Mouse (Mus musculus) CH12.LX (cell line): ENCODE results near the gene Olfr62. TPM values are rescaled to one million over a fixed set of nuclear protein-coding genes. Genes with fewer than 3 reads are reported as not detected.

Experiments used
- DNase-seq: peaks from one replicate; pipeline ENCODE4 v3.0.0-alpha.2; 2013; ENCODE audit errors: extremely low read depth
- H3K27ac ChIP-seq: 2 replicates; pipeline ENCODE4 v1.5.1; 2012; ENCODE audit warnings: low read depth, mild to moderate bottlenecking, control low read depth, moderate library complexity; ENCODE audit not compliant: insufficient read depth
- H3K27me3 ChIP-seq: replicated peaks from 2 replicates; pipeline ENCODE3; 2012; ENCODE audit warnings: inconsistent platforms
- H3K36me3 ChIP-seq, 2 experiments: replicated peaks in 1 of 2; 2 replicates each; pipeline versions ENCODE3 to v1.6.1; 2012; ENCODE audit warnings: inconsistent platforms in 1 of 2, low read length in 1 of 2, mild to moderate bottlenecking in 1 of 2, mixed read lengths in 1 of 2, moderate library complexity in 1 of 2; ENCODE audit not compliant: control insufficient read depth in 1 of 2, insufficient read depth in 1 of 2
- H3K4me1 ChIP-seq, 2 experiments: 2 replicates each; pipeline ENCODE4 v1.6.1; 2012; ENCODE audit warnings: inconsistent platforms in 1 of 2, moderate library complexity in 1 of 2; ENCODE audit not compliant: insufficient read depth in 2 of 2, control insufficient read depth in 1 of 2
- H3K4me2 ChIP-seq: 2 replicates; pipeline ENCODE4 v1.6.1; 2012; ENCODE audit warnings: low read depth, mild to moderate bottlenecking, control low read depth; ENCODE audit not compliant: poor library complexity, insufficient read depth, severe bottlenecking
- H3K4me3 ChIP-seq, 3 experiments: fragments of 150-350 bp in 1 of 3; sonication (generic) in 1 of 3; replicated peaks in 1 of 3; 2 replicates each; pipeline versions ENCODE3 to v1.5.1; 2011 to 2012; ENCODE audit warnings: low read depth in 2 of 3, low read length in 2 of 3, mild to moderate bottlenecking in 2 of 3, moderate library complexity in 2 of 3, control low read depth in 1 of 3, improper control_type of control experiment in 1 of 3, inconsistent platforms in 1 of 3, mixed read lengths in 1 of 3; ENCODE audit not compliant: poor library complexity in 1 of 3
- H3K79me2 ChIP-seq: replicated peaks from 2 replicates; pipeline ENCODE4 v1.6.1; 2012; ENCODE audit warnings: mild to moderate bottlenecking, moderate library complexity; ENCODE audit not compliant: control insufficient read depth, poor library complexity, insufficient read depth, severe bottlenecking; ENCODE audit errors: extremely low read depth
- H3K9ac ChIP-seq: 2 replicates; pipeline ENCODE4 v1.6.1; 2012; ENCODE audit warnings: low read depth, mild to moderate bottlenecking, control low read depth, moderate library complexity; ENCODE audit not compliant: insufficient read depth
- H3K9me3 ChIP-seq: replicated peaks from 2 replicates; pipeline ENCODE3; 2012; ENCODE audit warnings: low read length, inconsistent platforms, mixed read lengths
- BHLHE40 ChIP-seq: IDR thresholded peaks from 2 replicates; pipeline ENCODE4 v1.6.1; 2011; ENCODE audit warnings: mild to moderate bottlenecking, low read depth, low read length, improper control_type of control experiment
- CTCF ChIP-seq, 2 experiments: IDR thresholded peaks in 1 of 2; conservative IDR thresholded peaks in 1 of 2; 2 replicates each; pipeline ENCODE4 v1.5.1; 2011 to 2012; ENCODE audit warnings: low read depth in 2 of 2, low read length in 2 of 2, improper control_type of control experiment in 1 of 2, inconsistent platforms in 1 of 2, mild to moderate bottlenecking in 1 of 2, moderate library complexity in 1 of 2
- GABPA ChIP-seq: IDR thresholded peaks from 2 replicates; pipeline ENCODE4 v1.6.1; 2012; ENCODE audit warnings: low read depth, low read length, improper control_type of control experiment, inconsistent platforms; ENCODE audit not compliant: insufficient replicate concordance
- HCFC1 ChIP-seq: IDR thresholded peaks from 2 replicates; pipeline ENCODE4 v1.6.1; 2012; ENCODE audit warnings: low read depth, mild to moderate bottlenecking, inconsistent platforms, low read length, improper control_type of control experiment
- IRF4 ChIP-seq: IDR thresholded peaks from 2 replicates; pipeline ENCODE4 v1.6.1; 2014; ENCODE audit warnings: low read depth, mild to moderate bottlenecking, inconsistent platforms, low read length, improper control_type of control experiment
- JUND ChIP-seq: conservative IDR thresholded peaks from 2 replicates; pipeline ENCODE4 v1.6.1; 2011; ENCODE audit warnings: low read depth, low read length, improper control_type of control experiment
- KAT2A ChIP-seq: IDR thresholded peaks from 2 replicates; pipeline ENCODE4 v1.6.1; 2012; ENCODE audit warnings: low read length, improper control_type of control experiment, inconsistent platforms; ENCODE audit not compliant: insufficient replicate concordance
- MAX ChIP-seq: IDR thresholded peaks from 2 replicates; pipeline ENCODE4 v1.6.1; 2011; ENCODE audit warnings: low read length, improper control_type of control experiment
- MAZ ChIP-seq: IDR thresholded peaks from 2 replicates; pipeline ENCODE4 v1.6.1; 2012; ENCODE audit warnings: low read depth, mild to moderate bottlenecking, inconsistent platforms, low read length, improper control_type of control experiment, moderate library complexity
- MXI1 ChIP-seq: IDR thresholded peaks from 2 replicates; pipeline ENCODE4 v1.6.1; 2011; ENCODE audit warnings: mild to moderate bottlenecking, low read depth, low read length, improper control_type of control experiment
- MYC ChIP-seq: IDR thresholded peaks from 2 replicates; pipeline ENCODE4 v1.6.1; 2011; ENCODE audit warnings: low read depth, mild to moderate bottlenecking, improper control_type of control experiment, low read length
- NELFE ChIP-seq: IDR thresholded peaks from 2 replicates; pipeline ENCODE4 v1.6.1; 2011; ENCODE audit warnings: low read depth, low read length, improper control_type of control experiment
- RAD21 ChIP-seq: IDR thresholded peaks from 2 replicates; pipeline ENCODE4 v1.6.1; 2011; ENCODE audit warnings: low read depth, mild to moderate bottlenecking, low read length, improper control_type of control experiment, moderate library complexity
- RCOR1 ChIP-seq: conservative IDR thresholded peaks from 2 replicates; pipeline ENCODE4 v1.6.1; 2012; ENCODE audit warnings: low read depth, mild to moderate bottlenecking, inconsistent platforms, low read length, improper control_type of control experiment
- TCF12 ChIP-seq: IDR thresholded peaks from 2 replicates; pipeline ENCODE4 v1.6.1; 2014; ENCODE audit warnings: low read depth, mild to moderate bottlenecking, inconsistent platforms, low read length, improper control_type of control experiment
- UBTF ChIP-seq: IDR thresholded peaks from 2 replicates; pipeline ENCODE4 v1.6.1; 2012; ENCODE audit warnings: low read depth, mild to moderate bottlenecking, inconsistent platforms, low read length, improper control_type of control experiment, moderate library complexity
- USF1 ChIP-seq: IDR thresholded peaks from 2 replicates; pipeline ENCODE4 v1.6.1; 2014; ENCODE audit warnings: low read depth, mild to moderate bottlenecking, inconsistent platforms, low read length, improper control_type of control experiment
- ZKSCAN1 ChIP-seq: IDR thresholded peaks from 2 replicates; pipeline ENCODE4 v1.6.1; 2012; ENCODE audit warnings: low read depth, inconsistent platforms, low read length, improper control_type of control experiment, borderline replicate concordance
- ZMIZ1 ChIP-seq: IDR thresholded peaks from 2 replicates; pipeline ENCODE4 v1.6.1; 2012; ENCODE audit warnings: low read depth, mild to moderate bottlenecking, inconsistent platforms, low read length, improper control_type of control experiment
- ZNF384 ChIP-seq: IDR thresholded peaks from 2 replicates; pipeline ENCODE4 v1.6.1; 2012; ENCODE audit warnings: low read depth, low read length, improper control_type of control experiment, inconsistent platforms
- dilution Hi-C: fragments of 300-500 bp; cut with MboI; formaldehyde crosslinking; loops from 2 replicates; pipeline ENCODE4 v1.14.3; 2020; ENCODE audit warnings: low sequenced_read_pairs; ENCODE audit not compliant: extremely low pct_unique_long_range_greater_than_20kb, extremely low pct_ligation_motif_present
- in situ Hi-C: fragments of 300-500 bp; cut with MboI; formaldehyde crosslinking; loops from 3 replicates; pipeline ENCODE4 v1.14.3; 2019; ENCODE audit warnings: low sequenced_read_pairs, low pct_ligation_motif_present, low pct_unique_long_range_greater_than_20kb, mixed read lengths
- polyA plus RNA-seq: library from polyadenylated mRNA; unstranded; fragments of >175 nt; gene quantifications from 2 replicates; pipeline ENCODE4 v1.2.1, GENCODE M21; 2012; ENCODE audit warnings: low read depth; ENCODE audit not compliant: insufficient read length
- total RNA-seq, 2 experiments: library from RNA; depleted of rRNA; stranded (reverse); fragments of 300-350 nt in 1 of 2; fragments of >200 nt in 1 of 2; gene quantifications; 2 replicates each; pipeline ENCODE4 v1.2.3; 2012 to 2014

Gene Olfr62
- total and polyA plus RNA-seq, 3 experiments = not detected

- H3K27me3 ChIP-seq = peaks cover 87% of the 10 kb centered on the region
- dilution Hi-C loops = no loop called here
- DNase-seq = peak; percentile 24
Measured at GRCm38 (mm10) chr4:118612619-118613018, 46.1 kb upstream of the Olfr62 start.

GRCm38 (mm10) chr4:118615412-118615811 lies 43.3 kb upstream of the Olfr62 start:
- H3K4me2 ChIP-seq = no peak overlapping the region
- no peaks in the 10 kb centered on the region for H3K79me2 ChIP-seq
- no peak overlapping the region for H3K4me3 ChIP-seq
- dilution Hi-C loops (no loop called here), in situ Hi-C loops (no loop called here)
- H3K9me3 ChIP-seq = peaks cover 26% of the 10 kb centered on the region
- no peaks in the 10 kb centered on the region for H3K36me3 ChIP-seq
- H3K27me3 ChIP-seq = peaks cover 63% of the 10 kb centered on the region
- H3K9ac ChIP-seq = no peak overlapping the region
- no peak for DNase-seq
- no peak overlapping the region for H3K27ac ChIP-seq
- H3K4me1 ChIP-seq = no peaks in the 10 kb centered on the region
- no peak for TF ChIP-seq KAT2A
- no peak for TF ChIP-seq GABPA
- no peak for TF ChIP-seq MYC
- TF ChIP-seq MAX = no peak
- no peak for TF ChIP-seq RCOR1
- no peak for TF ChIP-seq ZNF384
- no peak for TF ChIP-seq UBTF
- TF ChIP-seq TCF12 = no peak
- no peak for TF ChIP-seq JUND
- no peak for TF ChIP-seq MAZ
- no peak for TF ChIP-seq HCFC1
- no peak for TF ChIP-seq NELFE
- TF ChIP-seq USF1 = no peak
- TF ChIP-seq BHLHE40 = no peak
- TF ChIP-seq ZKSCAN1 = no peak
- no peak for TF ChIP-seq ZMIZ1
- no peak for TF ChIP-seq CTCF (conservative IDR thresholded peaks at IDR 0.05 in 1 of 2, IDR thresholded peaks at IDR 0.05 in 1 of 2; ENCODE audit: low read depth in 2 of 2, low read length in 2 of 2)
- no peak for TF ChIP-seq MXI1
- no peak for TF ChIP-seq IRF4
- no peak for TF ChIP-seq RAD21

More at GRCm38 (mm10) chr4:118612619-118613018, 46.1 kb upstream of the Olfr62 start:
- no peak overlapping the region for H3K4me2 ChIP-seq
- no peaks in the 10 kb centered on the region for H3K4me1 ChIP-seq
- peaks cover 17% of the 10 kb centered on the region for H3K9me3 ChIP-seq
- H3K36me3 ChIP-seq = no peaks in the 10 kb centered on the region
- no peak overlapping the region for H3K4me3 ChIP-seq
- H3K27ac ChIP-seq = no peak overlapping the region
- in situ Hi-C loops = no loop called here
- H3K79me2 ChIP-seq = no peaks in the 10 kb centered on the region
- TF ChIP-seq RAD21 (peak; percentile 22), CTCF (conservative IDR thresholded peaks at IDR 0.05 in 1 of 2, IDR thresholded peaks at IDR 0.05 in 1 of 2; ENCODE audit: low read depth in 2 of 2, low read length in 2 of 2) (peak; percentile 55 to 64; a peak in 3 of 4 replicates), MYC (no peak)
- H3K9ac ChIP-seq = no peak overlapping the region
